Mouse (Mus musculus) megakaryocyte, embryonic 14.5 days (primary cell): ENCODE measurements around the gene Lyrm7.

Source experiments
- FLI1 ChIP-seq: IDR thresholded peaks from 2 replicates; pipeline ENCODE4 v1.6.1; 2012; ENCODE audit warnings: low read length, inconsistent platforms, mixed read lengths
- GATA1 ChIP-seq: IDR thresholded peaks from 3 replicates; pipeline ENCODE4 v1.6.1; 2012; ENCODE audit warnings: mixed read lengths, low read length, inconsistent platforms, borderline replicate concordance

DNA sequence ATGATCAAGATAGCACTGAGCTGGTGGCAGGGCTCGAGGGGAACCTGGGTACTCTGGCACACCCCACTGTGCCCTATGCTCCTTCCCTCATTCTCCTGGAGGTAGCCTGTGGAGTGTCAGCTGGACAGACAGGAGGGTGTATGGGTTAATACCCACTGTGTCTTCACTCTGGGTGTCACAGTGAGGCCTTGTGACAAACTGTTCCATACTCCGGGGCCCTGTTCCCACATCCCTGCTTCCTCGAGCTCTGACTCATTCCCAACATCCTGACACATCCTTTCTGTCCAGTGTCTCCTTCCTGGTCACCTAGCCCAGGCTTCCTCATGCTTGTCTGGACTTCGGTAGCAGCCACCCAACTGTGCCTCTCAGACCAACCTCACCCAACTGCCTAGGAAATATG, 45.8 kb upstream of the Lyrm7 start:
- TF ChIP-seq GATA1 = no peak
- TF ChIP-seq FLI1 = no peak
